Comparison of ENCODE assay signal across 8 mouse cellular contexts in the genomic region with DNA sequence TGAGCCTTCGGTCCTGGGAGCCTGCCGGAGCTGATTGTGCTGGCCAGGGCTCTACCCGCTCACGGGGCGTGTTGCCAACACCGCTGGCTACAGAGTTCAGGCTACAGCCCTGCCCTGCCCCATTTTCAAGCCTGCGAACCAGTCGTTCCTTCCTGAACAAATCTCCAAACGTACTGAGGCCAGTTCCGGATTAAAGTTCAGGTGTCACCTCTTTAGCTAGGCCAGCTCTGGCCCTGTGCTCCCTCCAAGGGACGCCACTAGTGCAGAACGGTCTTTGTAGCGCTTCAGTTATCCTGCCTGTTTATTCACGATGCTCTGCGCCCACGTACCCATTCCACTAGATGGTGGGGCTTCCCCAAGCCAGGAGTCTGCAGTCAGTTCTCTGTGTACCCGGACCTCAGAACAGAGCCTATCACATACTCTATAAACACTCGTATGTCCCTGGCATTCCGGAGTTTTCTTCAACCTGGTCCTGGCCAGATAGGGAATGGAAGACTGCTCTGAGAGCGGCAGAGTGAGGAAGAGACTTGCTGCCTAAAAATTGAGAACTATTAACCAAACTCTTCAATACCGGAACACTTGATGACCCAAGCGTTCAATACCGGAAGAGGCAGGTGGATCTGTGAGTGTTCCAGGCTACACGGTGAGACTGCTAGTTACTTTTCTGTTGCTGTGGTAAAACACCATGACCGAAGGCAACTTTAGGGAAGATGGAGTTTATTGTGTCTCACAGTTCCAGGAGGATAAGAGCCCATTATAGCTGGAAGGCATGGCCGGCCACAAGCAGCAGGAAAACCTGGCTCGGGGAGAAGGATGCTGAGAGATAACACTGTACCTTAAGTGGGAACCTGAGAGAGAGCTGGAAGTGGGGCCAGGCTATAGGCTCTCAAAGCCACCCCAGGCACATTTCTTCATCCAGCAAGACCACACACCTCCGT. TPM values are rescaled to one million over a fixed set of nuclear protein-coding genes. Genes with fewer than 3 reads are reported as not detected.
DNase-seq lines count a peak whose midpoint lies in the region; ATAC-seq and TF ChIP-seq lines count a peak whose summit lies in the region.

Cyb5r3 (minus strand) TSS at position 101 of the 938 bp plus-strand sequence.

- intact Hi-C loops in gastrocnemius, postnatal 36 days (cut with DNase I), result loop anchor here (5.0 kb wide), 1 partner anchor 35 kb away; no protein-coding TSS in a partner anchor

- peak; percentile 51 for ATAC-seq in lung, embryonic 15.5 days (ENCODE audit: borderline replicate concordance, extremely low read depth, low FRiP score, low TSS enrichment)
- ATAC-seq in intestine, embryonic 14.5 days (replicated peaks; ENCODE audit: low FRiP score, low TSS enrichment, low read depth), result peak; percentile 76
- peak; percentile 1; the same call in 1 of the 2 replicates for ATAC-seq in megakaryocyte progenitor cell, adult 5-6 weeks (replicated peaks; ENCODE audit: poor library complexity)

- H3K4me1 ChIP-seq in lung, embryonic 15.5 days, result peaks cover 37% of the 10 kb centered on the region
- H3K4me1 ChIP-seq in bone marrow, adult 2 months (ENCODE audit: control insufficient read depth, insufficient read depth, low read length), result peaks cover 6% of the 10 kb centered on the region
- H3K4me1 ChIP-seq in intestine, embryonic 14.5 days (replicated peaks; ENCODE audit: control insufficient read depth, insufficient read depth, low read length), result peaks cover 19% of the 10 kb centered on the region

- 28% methylated on average over 28 of the region's 28 CpGs for WGBS in lung, embryonic 15.5 days
- 33% methylated on average over 28 of the region's 28 CpGs for WGBS in bone marrow, adult 2 months
- WGBS in intestine, embryonic 14.5 days, result 30% methylated on average over 28 of the region's 28 CpGs

- H3K27me3 ChIP-seq in lung, embryonic 15.5 days, result no peaks in the 10 kb centered on the region
- H3K27me3 ChIP-seq in intestine, embryonic 14.5 days (replicated peaks; ENCODE audit: control insufficient read depth, insufficient read depth, low read length), result no peaks in the 10 kb centered on the region

- no peak for TF ChIP-seq POLR2A in bone marrow, adult 2 months (IDR thresholded peaks at IDR 0.05; ENCODE audit: borderline replicate concordance, control insufficient read depth, low read depth, low read length)

- H3K36me3 ChIP-seq in lung, embryonic 15.5 days, result no peaks in the 10 kb centered on the region
- H3K36me3 ChIP-seq in intestine, embryonic 14.5 days (ENCODE audit: control insufficient read depth, insufficient read depth, low read length), result no peaks in the 10 kb centered on the region

- H3K4me2 ChIP-seq in lung, embryonic 15.5 days, result peak within 1 kb of the TSS; percentile 89
- H3K4me2 ChIP-seq in intestine, embryonic 14.5 days (ENCODE audit: low read length), result peak within 1 kb of the TSS; percentile 86

- DNase-seq in lung, postnatal 36 days, result no peak
- no peak for DNase-seq in gastrocnemius, postnatal 36 days
- DNase-seq in intestine, embryonic 14.5 days (ENCODE audit: low spot score), result no peak
- no peak for DNase-seq in ovary, postnatal 14 days (ENCODE audit: low spot score)
- DNase-seq in cerebellum, adult 8-10 months, result no peak

- TF ChIP-seq CTCF in bone marrow, adult 2 months (IDR thresholded peaks at IDR 0.05; ENCODE audit: control insufficient read depth, insufficient read depth, low read length), result no peak

- H3K27ac ChIP-seq in lung, embryonic 15.5 days, result peak within 1 kb of the TSS; percentile 91
- peak within 1 kb of the TSS; percentile 82 for H3K27ac ChIP-seq in bone marrow, adult 2 months (ENCODE audit: control insufficient read depth, insufficient read depth, low read depth, low read length, poor library complexity)
- peak within 1 kb of the TSS; percentile 74 for H3K27ac ChIP-seq in intestine, embryonic 14.5 days (ENCODE audit: low read depth)

- peak within 1 kb of the TSS; percentile 93 for H3K4me3 ChIP-seq in lung, embryonic 15.5 days
- H3K4me3 ChIP-seq in bone marrow, adult 2 months (replicated peaks; ENCODE audit: control insufficient read depth, low read depth, low read length), result peak within 1 kb of the TSS; percentile 95
- peak within 1 kb of the TSS; percentile 91 for H3K4me3 ChIP-seq in intestine, embryonic 14.5 days (ENCODE audit: low read depth, low read length)

- no peaks in the 10 kb centered on the region for H3K9me3 ChIP-seq in lung, embryonic 15.5 days
- no peaks in the 10 kb centered on the region for H3K9me3 ChIP-seq in intestine, embryonic 14.5 days (ENCODE audit: control insufficient read depth, low read length)

- H3K9ac ChIP-seq in lung, embryonic 15.5 days, result peak within 1 kb of the TSS; percentile 89
- peak within 1 kb of the TSS; percentile 71 for H3K9ac ChIP-seq in intestine, embryonic 14.5 days (ENCODE audit: low read length)

RNA-seq across cellular contexts. Expression of gene Cyb5r3, which starts in this region (rescaled TPM):
- polyA plus RNA-seq in lung, embryonic 15.5 days (2015; fragmentation: Nextera tagmentation; extraction: Ambion mirVana), result 139 and 155 TPM in 2 replicates
- 53.6 and 59.1 TPM in 2 replicates for polyA plus RNA-seq in bone marrow, adult 2 months (2011; ENCODE audit: insufficient read depth, insufficient read length, low replicate concordance, missing spikeins)
- 10 to 100 TPM; 41.8 to 54.2 TPM for total RNA-seq in gastrocnemius, postnatal 36 days (2021)
- polyA plus RNA-seq in intestine, embryonic 14.5 days (2014; fragmentation: Nextera tagmentation; extraction: Ambion mirVana), result 159 and 168 TPM in 2 replicates
- total RNA-seq in megakaryocyte progenitor cell, adult 5-6 weeks (2015), result 46.8 and 57.3 TPM in 2 replicates
- total RNA-seq in megakaryocyte progenitor cell, adult 5-6 weeks (2017), result 26.2 and 32.7 TPM in 2 replicates

Comparison
In these comparisons a context has a peak if more than half of its experiments do, and no peak if none do; other contexts are left out.
1. ATAC-seq: peak in every context shown above with its lines; median percentile 76 in intestine, embryonic 14.5 days; 51 in lung, embryonic 15.5 days; 1 in megakaryocyte progenitor cell, adult 5-6 weeks.